Mouse (Mus musculus) CH12.LX (cell line): ENCODE results near the gene Olfr548-ps1. TPM values are rescaled to one million over a fixed set of nuclear protein-coding genes. Genes with fewer than 3 reads are reported as not detected.

Experiments used
- DNase-seq: peaks from one replicate; pipeline ENCODE4 v3.0.0-alpha.2; 2013; ENCODE audit errors: extremely low read depth
- H3K27ac ChIP-seq: 2 replicates; pipeline ENCODE4 v1.5.1; 2012; ENCODE audit warnings: low read depth, mild to moderate bottlenecking, control low read depth, moderate library complexity; ENCODE audit not compliant: insufficient read depth
- H3K27me3 ChIP-seq: replicated peaks from 2 replicates; pipeline ENCODE3; 2012; ENCODE audit warnings: inconsistent platforms
- H3K36me3 ChIP-seq, 2 experiments: replicated peaks in 1 of 2; 2 replicates each; pipeline versions ENCODE3 to v1.6.1; 2012; ENCODE audit warnings: inconsistent platforms in 1 of 2, low read length in 1 of 2, mild to moderate bottlenecking in 1 of 2, mixed read lengths in 1 of 2, moderate library complexity in 1 of 2; ENCODE audit not compliant: control insufficient read depth in 1 of 2, insufficient read depth in 1 of 2
- H3K4me1 ChIP-seq, 2 experiments: 2 replicates each; pipeline ENCODE4 v1.6.1; 2012; ENCODE audit warnings: inconsistent platforms in 1 of 2, moderate library complexity in 1 of 2; ENCODE audit not compliant: insufficient read depth in 2 of 2, control insufficient read depth in 1 of 2
- H3K4me2 ChIP-seq: 2 replicates; pipeline ENCODE4 v1.6.1; 2012; ENCODE audit warnings: low read depth, mild to moderate bottlenecking, control low read depth; ENCODE audit not compliant: poor library complexity, insufficient read depth, severe bottlenecking
- H3K4me3 ChIP-seq, 3 experiments: fragments of 150-350 bp in 1 of 3; sonication (generic) in 1 of 3; replicated peaks in 1 of 3; 2 replicates each; pipeline versions ENCODE3 to v1.5.1; 2011 to 2012; ENCODE audit warnings: low read depth in 2 of 3, low read length in 2 of 3, mild to moderate bottlenecking in 2 of 3, moderate library complexity in 2 of 3, control low read depth in 1 of 3, improper control_type of control experiment in 1 of 3, inconsistent platforms in 1 of 3, mixed read lengths in 1 of 3; ENCODE audit not compliant: poor library complexity in 1 of 3
- H3K79me2 ChIP-seq: replicated peaks from 2 replicates; pipeline ENCODE4 v1.6.1; 2012; ENCODE audit warnings: mild to moderate bottlenecking, moderate library complexity; ENCODE audit not compliant: control insufficient read depth, poor library complexity, insufficient read depth, severe bottlenecking; ENCODE audit errors: extremely low read depth
- H3K9ac ChIP-seq: 2 replicates; pipeline ENCODE4 v1.6.1; 2012; ENCODE audit warnings: low read depth, mild to moderate bottlenecking, control low read depth, moderate library complexity; ENCODE audit not compliant: insufficient read depth
- H3K9me3 ChIP-seq: replicated peaks from 2 replicates; pipeline ENCODE3; 2012; ENCODE audit warnings: low read length, inconsistent platforms, mixed read lengths
- CHD2 ChIP-seq: IDR thresholded peaks from 2 replicates; pipeline ENCODE4 v1.6.1; 2011; ENCODE audit warnings: low read length, improper control_type of control experiment
- CTCF ChIP-seq, 2 experiments: IDR thresholded peaks in 1 of 2; conservative IDR thresholded peaks in 1 of 2; 2 replicates each; pipeline ENCODE4 v1.5.1; 2011 to 2012; ENCODE audit warnings: low read depth in 2 of 2, low read length in 2 of 2, improper control_type of control experiment in 1 of 2, inconsistent platforms in 1 of 2, mild to moderate bottlenecking in 1 of 2, moderate library complexity in 1 of 2
- HCFC1 ChIP-seq: IDR thresholded peaks from 2 replicates; pipeline ENCODE4 v1.6.1; 2012; ENCODE audit warnings: low read depth, mild to moderate bottlenecking, inconsistent platforms, low read length, improper control_type of control experiment
- JUND ChIP-seq: conservative IDR thresholded peaks from 2 replicates; pipeline ENCODE4 v1.6.1; 2011; ENCODE audit warnings: low read depth, low read length, improper control_type of control experiment
- KAT2A ChIP-seq: IDR thresholded peaks from 2 replicates; pipeline ENCODE4 v1.6.1; 2012; ENCODE audit warnings: low read length, improper control_type of control experiment, inconsistent platforms; ENCODE audit not compliant: insufficient replicate concordance
- MAFK ChIP-seq: IDR thresholded peaks from 2 replicates; pipeline ENCODE4 v1.6.1; 2011; ENCODE audit warnings: low read length, improper control_type of control experiment; ENCODE audit not compliant: insufficient replicate concordance
- MEF2A ChIP-seq: IDR thresholded peaks from 2 replicates; pipeline ENCODE4 v1.6.1; 2014; ENCODE audit warnings: low read depth, mild to moderate bottlenecking, inconsistent platforms, low read length, improper control_type of control experiment, borderline replicate concordance
- MXI1 ChIP-seq: IDR thresholded peaks from 2 replicates; pipeline ENCODE4 v1.6.1; 2011; ENCODE audit warnings: mild to moderate bottlenecking, low read depth, low read length, improper control_type of control experiment
- NELFE ChIP-seq: IDR thresholded peaks from 2 replicates; pipeline ENCODE4 v1.6.1; 2011; ENCODE audit warnings: low read depth, low read length, improper control_type of control experiment
- PAX5 ChIP-seq: IDR thresholded peaks from 2 replicates; pipeline ENCODE4 v1.6.1; 2012; ENCODE audit warnings: low read length, inconsistent platforms, mixed read lengths
- RAD21 ChIP-seq: IDR thresholded peaks from 2 replicates; pipeline ENCODE4 v1.6.1; 2011; ENCODE audit warnings: low read depth, mild to moderate bottlenecking, low read length, improper control_type of control experiment, moderate library complexity
- SIN3A ChIP-seq: IDR thresholded peaks from 2 replicates; pipeline ENCODE4 v1.6.1; 2012; ENCODE audit warnings: low read length, improper control_type of control experiment, inconsistent platforms
- SMC3 ChIP-seq: IDR thresholded peaks from 2 replicates; pipeline ENCODE4 v1.6.1; 2011; ENCODE audit warnings: low read depth, low read length, improper control_type of control experiment
- TCF12 ChIP-seq: IDR thresholded peaks from 2 replicates; pipeline ENCODE4 v1.6.1; 2014; ENCODE audit warnings: low read depth, mild to moderate bottlenecking, inconsistent platforms, low read length, improper control_type of control experiment
- UBTF ChIP-seq: IDR thresholded peaks from 2 replicates; pipeline ENCODE4 v1.6.1; 2012; ENCODE audit warnings: low read depth, mild to moderate bottlenecking, inconsistent platforms, low read length, improper control_type of control experiment, moderate library complexity
- USF2 ChIP-seq: conservative IDR thresholded peaks from 2 replicates; pipeline ENCODE4 v1.6.1; 2011; ENCODE audit warnings: low read depth, low read length, improper control_type of control experiment
- dilution Hi-C: fragments of 300-500 bp; cut with MboI; formaldehyde crosslinking; loops from 2 replicates; pipeline ENCODE4 v1.14.3; 2020; ENCODE audit warnings: low sequenced_read_pairs; ENCODE audit not compliant: extremely low pct_unique_long_range_greater_than_20kb, extremely low pct_ligation_motif_present
- in situ Hi-C: fragments of 300-500 bp; cut with MboI; formaldehyde crosslinking; loops from 3 replicates; pipeline ENCODE4 v1.14.3; 2019; ENCODE audit warnings: low sequenced_read_pairs, low pct_ligation_motif_present, low pct_unique_long_range_greater_than_20kb, mixed read lengths
- polyA plus RNA-seq: library from polyadenylated mRNA; unstranded; fragments of >175 nt; gene quantifications from 2 replicates; pipeline ENCODE4 v1.2.1, GENCODE M21; 2012; ENCODE audit warnings: low read depth; ENCODE audit not compliant: insufficient read length
- total RNA-seq, 2 experiments: library from RNA; depleted of rRNA; stranded (reverse); fragments of 300-350 nt in 1 of 2; fragments of >200 nt in 1 of 2; gene quantifications; 2 replicates each; pipeline ENCODE4 v1.2.3; 2012 to 2014

Olfr548-ps1 gene
- total and polyA plus RNA-seq, 3 experiments, result not detected

DNA sequence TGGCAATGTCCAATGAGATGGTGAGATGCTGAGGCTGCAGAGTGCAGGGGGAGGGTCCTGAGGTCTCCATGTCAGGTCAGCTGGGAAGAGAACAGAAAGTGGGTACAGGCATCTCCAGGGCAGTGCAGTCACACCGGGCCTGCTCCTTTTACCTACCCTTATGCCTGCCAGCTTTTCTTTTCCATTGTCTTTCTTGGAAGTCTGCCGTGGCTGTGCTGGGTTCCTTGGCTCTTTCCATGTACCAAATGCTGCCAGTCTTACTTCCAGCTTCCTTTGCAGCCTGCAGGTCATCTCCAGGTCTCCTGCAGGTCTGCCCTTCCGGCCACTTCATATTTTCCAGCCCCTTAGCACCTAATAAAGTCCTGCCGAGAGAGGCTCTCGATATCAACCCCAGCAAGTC, 38.7 kb upstream of the Olfr548-ps1 start:
- DNase-seq, result no peak
- no peak overlapping the region for H3K9ac ChIP-seq
- no peaks in the 10 kb centered on the region for H3K27me3 ChIP-seq
- H3K9me3 ChIP-seq, result no peaks in the 10 kb centered on the region
- no peak overlapping the region for H3K4me3 ChIP-seq
- H3K27ac ChIP-seq, result no peak overlapping the region
- in situ Hi-C loops (loop anchor here (10.0 to 25.0 kb wide), 2 partner anchors 260 to 413 kb away; partner anchors contain the start of genes Olfr560, Olfr561, Olfr571 and Olfr78), dilution Hi-C loops (no loop called here)
- H3K4me1 ChIP-seq, result 0 out of 4 replicates have a peak, but pooled peaks cover 0 to 3% of the 10 kb centered on the region in 2 experiments
- no peaks in the 10 kb centered on the region for H3K79me2 ChIP-seq
- no peak overlapping the region for H3K4me2 ChIP-seq
- H3K36me3 ChIP-seq, result no peaks in the 10 kb centered on the region
- TF ChIP-seq SMC3 (no peak), TCF12 (no peak)

DNA sequence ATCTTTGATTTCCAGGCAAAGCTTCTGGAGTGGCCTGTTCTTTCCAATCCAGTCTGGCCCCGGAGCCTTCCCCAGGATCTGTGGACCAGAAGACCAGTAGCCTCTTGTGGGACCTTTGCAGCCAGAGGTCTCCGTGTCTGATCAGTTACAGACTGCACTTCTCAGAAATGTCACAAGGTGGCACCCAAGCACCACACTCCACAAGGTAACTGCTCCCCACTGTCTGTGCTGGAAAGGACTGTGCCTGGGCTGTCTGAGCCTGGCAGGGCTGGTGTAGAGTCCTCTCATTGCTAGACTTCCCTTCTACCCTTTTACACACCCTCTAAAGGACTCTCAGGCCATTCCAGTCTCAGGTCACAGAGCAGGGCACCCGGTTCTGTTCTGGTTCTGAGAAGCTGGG, 33.8 kb upstream of the Olfr548-ps1 start:
- Histone ChIP-seq H3K4me1 (no peaks in the 10 kb centered on the region), H3K36me3 (no peaks in the 10 kb centered on the region), H3K4me3 (no peak overlapping the region), H3K4me2 (no peak overlapping the region), H3K27me3 (no peaks in the 10 kb centered on the region), H3K79me2 (no peaks in the 10 kb centered on the region), H3K9ac (no peak overlapping the region), H3K9me3 (no peaks in the 10 kb centered on the region), H3K27ac (no peak overlapping the region)
- dilution Hi-C loops, result no loop called here
- in situ Hi-C loops, result loop anchor here (5.0 to 25.0 kb wide), 3 partner anchors 130 to 408 kb away; partner anchors contain the start of genes Olfr554, Olfr560, Olfr561 and Olfr571
- peak; percentile 83 for DNase-seq
- TF ChIP-seq UBTF (no peak), MEF2A (no peak), RAD21 (peak; percentile 93), CTCF (conservative IDR thresholded peaks at IDR 0.05 in 1 of 2, IDR thresholded peaks at IDR 0.05 in 1 of 2; ENCODE audit: low read depth in 2 of 2, low read length in 2 of 2) (peak; percentile 72 to 93), PAX5 (no peak), KAT2A (no peak), JUND (no peak), USF2 (no peak), NELFE (no peak), MXI1 (no peak), SIN3A (no peak), CHD2 (no peak), MAFK (no peak), HCFC1 (no peak), TCF12 (no peak), SMC3 (peak; percentile 66)
